Mouse (Mus musculus) cerebellum, postnatal 14 days (tissue): ENCODE measurements around the gene Gm13288.
"Not testable (repeated sequence)": the region's sequence is repeated elsewhere in the genome, so short reads cannot be mapped to it uniquely, and the experiment has no call there.

Experiments
- DNase-seq, 2 experiments: peaks; one replicate each; pipeline ENCODE4 v3.0.0; 2021; ENCODE audit warnings: mixed read lengths in 2 of 2

Gm13288 gene

GRCm38 (mm10) chr4:88802954-88803353, 2.4 kb upstream of the Gm13288 start, which contains the start of gene Gm13287:
Gene Gm13287 (plus strand): TSS chr4:88803254.
- not testable (repeated sequence) for DNase-seq

GRCm38 (mm10) chr4:88805761-88806160, 430 bp downstream of the Gm13288 start:
- not testable (repeated sequence) for DNase-seq

- DNase-seq = no peak
Measured at GRCm38 (mm10) chr4:88815928-88816327, 10.6 kb downstream of the Gm13288 start, which contains the start of gene Ifna7. Gene Ifna7 (plus strand): TSS chr4:88816228.

GRCm38 (mm10) chr4:88819659-88820058, 14.3 kb downstream of the Gm13288 start, which contains the start of gene Ifna11:
Gene Ifna11 (plus strand): TSS chr4:88819959.
- DNase-seq = no peak

- peak; percentile 15 to 33 for DNase-seq
Measured at GRCm38 (mm10) chr4:88822995-88823394, 17.7 kb downstream of the Gm13288 start.

GRCm38 (mm10) chr4:88827116-88827515, 21.8 kb downstream of the Gm13288 start, which contains the start of gene Ifna6:
Gene Ifna6 (plus strand): TSS chr4:88827416.
- not testable (repeated sequence) for DNase-seq

GRCm38 (mm10) chr4:88830523-88830922, 25.2 kb downstream of the Gm13288 start:
- peak; percentile 20 to 32 for DNase-seq

- DNase-seq = not testable (repeated sequence)
Measured at GRCm38 (mm10) chr4:88835225-88835624, 29.9 kb downstream of the Gm13288 start, which contains the start of gene Ifna5. Gene Ifna5 (plus strand): TSS chr4:88835525.

GRCm38 (mm10) chr4:88838828-88839227, 33.5 kb downstream of the Gm13288 start:
- peak; percentile 5 to 14 for DNase-seq

- no peak for DNase-seq
Measured at GRCm38 (mm10) chr4:88840058-88840457, 34.7 kb downstream of the Gm13288 start.

- DNase-seq = no peak
Measured at GRCm38 (mm10) chr4:88841438-88841911, 36.1 kb downstream of the Gm13288 start, which contains the start of gene Ifna4. Gene Ifna4 (plus strand): TSS chr4:88841861.

- no peak for DNase-seq
Measured at GRCm38 (mm10) chr4:88845334-88845733, 40.0 kb downstream of the Gm13288 start.

GRCm38 (mm10) chr4:88849698-88850097, 44.4 kb downstream of the Gm13288 start, which contains the start of gene Ifna1:
Gene Ifna1 (plus strand): TSS chr4:88850087.
- no peak for DNase-seq

GRCm38 (mm10) chr4:88851026-88851763, 45.9 kb downstream of the Gm13288 start:
- no peak for DNase-seq
